Mouse (Mus musculus) large intestine, adult 2 months (tissue): ENCODE measurements around the gene Nt5c2. TPM values are rescaled to one million over a fixed set of nuclear protein-coding genes. Genes with fewer than 3 reads are reported as not detected.

Experiments used
- DNase-seq: peaks from one replicate; pipeline ENCODE4 v3.0.0-alpha.2; 2012; ENCODE audit warnings: low read depth, low spot score
- WGBS: fragments of 180-500 bp; shearing (Covaris S2); methylation state at CpG from one replicate; pipeline ENCODE4 v1.1.7; 2018; 5-methylcytosine and 5-hydroxymethylcytosine counted together
- polyA plus RNA-seq: library from polyadenylated mRNA; depleted of rRNA; stranded (reverse); fragments of >200 nt; gene quantifications from 2 replicates; pipeline ENCODE4 v1.2.3, GENCODE M21; 2012

Gene Nt5c2
- polyA plus RNA-seq, 1 experiment, result 4.4 TPM

DNA sequence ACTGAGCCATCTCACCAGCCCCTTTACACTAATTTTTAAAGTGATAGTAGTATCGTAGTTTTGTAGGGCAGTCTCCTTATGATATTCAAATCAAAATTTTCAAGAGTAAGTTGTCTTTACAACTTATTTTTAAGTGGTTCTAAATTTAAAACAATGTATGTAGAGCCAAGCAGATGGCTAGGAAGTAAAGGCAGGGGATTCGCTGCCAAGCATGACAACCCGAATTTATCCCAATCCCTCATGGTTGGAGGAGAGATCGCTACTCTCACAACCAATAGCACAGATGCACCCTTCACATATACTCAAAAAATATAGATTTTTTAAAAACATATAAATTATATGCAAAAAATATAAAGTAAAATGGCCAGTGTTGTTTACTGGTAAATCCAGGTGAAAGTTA, 59.3 kb downstream of the Nt5c2 start:
- 98% methylated on average over 4 of the region's 4 CpGs for WGBS
- DNase-seq, result no peak

DNA sequence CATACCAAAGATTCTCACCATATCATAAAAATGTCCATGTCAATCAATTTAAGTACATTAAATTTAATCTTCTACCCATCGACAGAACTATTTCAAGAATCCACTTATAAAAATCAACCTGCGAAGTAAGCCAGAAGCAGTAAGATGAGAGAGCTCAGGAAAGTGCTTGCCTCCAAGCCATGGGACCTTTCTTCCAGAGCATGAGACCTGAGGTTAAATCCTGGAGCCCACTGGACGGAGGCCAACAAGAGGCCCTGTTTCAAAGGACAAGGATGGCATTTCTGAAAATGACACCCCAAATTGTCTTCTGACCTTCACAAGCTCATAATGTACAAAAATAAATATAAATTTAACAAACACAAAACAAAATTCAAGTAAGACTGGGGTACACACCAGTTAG, 61.4 kb downstream of the Nt5c2 start:
- WGBS, result 81% methylated on average over 3 of the region's 3 CpGs
- no peak for DNase-seq

DNA sequence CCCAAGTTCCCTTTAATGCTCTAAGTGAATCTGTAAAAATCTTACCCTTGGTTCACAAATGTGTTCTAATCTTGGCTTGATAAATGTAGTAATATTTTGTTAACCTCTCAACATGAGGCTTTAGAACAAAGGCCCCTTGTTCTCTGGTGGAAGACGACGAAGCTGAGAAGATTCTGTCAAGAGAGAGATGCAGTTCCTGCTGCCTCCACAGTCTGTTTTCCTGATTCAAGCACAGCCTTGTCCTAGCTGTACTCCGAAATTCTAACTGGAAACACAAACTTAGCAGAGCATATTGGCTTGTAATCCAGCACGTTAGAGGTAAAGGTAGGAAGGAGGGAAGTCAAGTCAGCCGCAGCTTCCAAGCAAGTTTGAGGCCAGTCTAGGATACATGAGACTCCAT, 62.0 kb downstream of the Nt5c2 start:
- no peak for DNase-seq
- WGBS, result 73% methylated on average over 5 of the region's 5 CpGs

DNA sequence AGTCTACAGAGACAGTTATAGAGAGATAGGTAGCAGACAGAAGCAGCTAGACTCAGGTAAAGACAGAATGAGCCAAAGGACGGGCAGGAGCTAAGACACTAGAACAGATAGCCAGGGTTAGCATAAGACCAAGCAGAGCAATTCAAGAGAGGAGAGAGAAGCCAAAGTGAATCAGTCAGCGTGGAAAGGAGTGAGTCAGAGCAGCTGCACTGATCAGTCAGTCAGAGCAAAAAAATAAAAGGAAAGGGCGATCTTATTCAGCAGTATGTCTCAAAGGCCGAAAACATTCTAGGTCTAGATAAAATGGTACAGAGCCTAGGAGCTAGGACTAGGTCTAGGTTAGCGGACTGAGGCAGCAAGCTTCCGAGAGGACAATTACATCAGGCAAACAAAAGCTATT, 70.6 kb downstream of the Nt5c2 start:
- DNase-seq, result no peak
- 87% methylated on average over 6 of the region's 6 CpGs for WGBS

DNA sequence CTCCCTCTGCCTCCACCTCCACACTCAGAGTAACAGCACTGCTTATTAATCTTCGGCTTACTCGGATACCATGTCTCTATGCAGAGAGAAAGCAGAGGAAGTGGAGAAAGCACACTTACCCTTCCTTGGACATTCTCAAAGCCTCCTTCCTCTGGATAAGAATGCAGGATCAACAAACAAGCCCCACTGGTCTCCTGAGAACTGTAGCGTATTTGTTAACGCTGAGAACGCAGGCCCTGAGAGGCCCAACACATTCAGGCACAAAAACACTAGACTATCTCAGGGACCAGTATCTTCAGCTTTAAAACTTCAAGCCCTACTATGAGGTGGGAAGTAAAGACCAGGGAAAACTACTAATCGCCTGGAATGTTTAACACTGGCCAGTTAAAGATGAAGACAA, 77.8 kb downstream of the Nt5c2 start:
- 58% methylated on average over 6 of the region's 6 CpGs for WGBS
- DNase-seq, result no peak

DNA sequence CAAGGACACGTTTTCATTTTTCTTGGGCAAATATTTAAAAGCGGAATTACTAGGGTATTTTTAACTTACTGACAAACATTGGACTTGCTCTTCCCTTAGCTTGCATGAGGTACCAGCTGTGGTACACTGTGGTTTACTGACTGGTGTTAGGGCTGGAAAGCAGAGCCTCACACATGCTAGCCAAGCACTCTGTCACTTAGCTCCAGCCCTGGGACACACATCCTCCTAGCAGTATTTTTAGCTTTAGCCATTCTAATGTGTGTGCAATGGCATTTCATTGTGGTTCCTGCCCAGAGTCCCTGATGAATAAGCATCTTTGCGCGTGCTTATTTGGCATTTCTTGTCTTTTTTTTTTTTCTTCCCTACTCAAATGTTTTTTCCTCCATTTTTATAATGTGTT, 80.9 kb downstream of the Nt5c2 start:
- 61% methylated on average over 4 of the region's 4 CpGs for WGBS
- DNase-seq, result no peak

DNA sequence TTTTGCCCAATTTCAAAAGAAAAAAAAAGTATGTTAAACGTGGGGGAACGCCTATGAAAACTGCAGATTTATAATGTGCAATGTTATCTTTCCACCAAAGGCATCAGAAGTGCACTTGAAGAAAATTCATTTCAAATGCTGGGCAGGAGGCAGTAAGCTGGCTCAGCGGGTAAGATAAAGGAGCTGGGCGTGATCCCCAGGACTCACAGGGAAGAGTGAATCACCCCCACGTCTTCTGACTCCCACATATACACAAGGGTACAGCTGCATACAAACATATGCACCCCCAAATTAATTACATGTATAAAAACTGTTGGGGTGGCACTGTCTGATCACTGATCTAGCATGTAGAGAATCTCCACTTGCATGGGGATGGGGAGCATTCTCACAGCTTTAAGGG, 82.3 kb downstream of the Nt5c2 start:
- 70% methylated on average over 5 of the region's 5 CpGs for WGBS
- DNase-seq, result no peak

DNA sequence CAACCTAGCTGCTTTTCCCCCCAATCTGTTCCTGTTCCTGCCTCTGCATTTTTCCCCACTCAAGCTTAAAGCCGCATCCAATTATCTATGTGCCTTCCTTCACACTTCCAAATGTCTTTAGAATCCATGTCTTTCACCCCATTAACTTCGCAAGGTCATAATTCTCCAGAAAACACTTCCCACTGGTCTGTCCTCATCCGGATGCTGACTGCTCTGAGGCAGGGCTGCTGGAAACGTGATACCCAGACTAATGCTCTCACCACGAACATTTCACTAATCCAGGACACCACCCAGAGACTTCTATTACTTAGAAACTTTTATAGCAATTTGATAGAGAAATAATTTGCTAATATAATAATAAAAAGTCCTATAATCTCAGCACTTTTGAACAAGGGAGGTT, 84.9 kb downstream of the Nt5c2 start:
- no peak for DNase-seq
- WGBS, result 82% methylated on average over 5 of the region's 5 CpGs

DNA sequence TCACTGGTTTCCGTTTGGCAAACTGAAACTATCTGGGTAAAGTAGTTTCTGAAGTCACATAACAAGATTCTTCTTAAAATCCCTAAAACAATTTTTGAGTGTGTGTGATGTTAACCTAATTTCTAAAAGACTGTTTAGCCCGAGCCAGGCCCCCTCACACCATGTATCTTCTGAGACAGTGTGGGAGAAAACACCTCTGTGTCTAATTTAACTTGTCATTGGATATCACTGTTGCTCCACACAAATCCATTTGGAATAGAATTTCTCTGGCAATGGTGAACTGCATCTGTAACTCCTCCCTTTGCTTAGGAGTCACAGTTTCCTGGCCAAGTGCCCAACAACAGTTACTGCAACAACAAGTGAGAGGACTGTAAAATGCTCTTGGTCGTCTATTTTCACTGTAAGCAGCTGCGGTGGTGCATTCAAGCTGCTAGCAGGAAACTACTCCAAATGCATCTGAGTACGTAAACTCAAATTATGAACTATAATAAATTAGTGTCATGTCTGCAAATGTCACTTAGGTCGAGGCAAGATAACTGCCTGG, 85.8 kb downstream of the Nt5c2 start:
- peak; percentile 57 for DNase-seq
- 19% methylated on average over 6 of the region's 6 CpGs for WGBS

DNA sequence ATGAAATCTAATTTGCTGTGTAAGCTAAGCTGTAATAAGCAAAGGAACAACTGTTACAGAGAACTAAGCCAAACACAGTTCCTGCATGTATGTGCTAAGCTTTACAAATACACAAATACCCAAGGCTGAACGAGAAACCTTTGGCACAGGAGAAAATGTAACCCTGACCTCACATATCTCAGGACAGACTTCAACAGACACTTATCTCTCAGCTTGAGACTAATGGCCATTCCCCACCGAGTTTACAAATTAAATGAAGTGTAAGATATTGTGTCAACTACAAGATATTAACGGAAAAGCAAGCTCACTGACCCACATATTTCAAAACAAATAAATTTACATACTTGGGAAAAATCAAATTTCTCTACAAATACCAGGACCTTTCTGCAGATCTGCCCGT, 86.8 kb downstream of the Nt5c2 start:
- no peak for DNase-seq
- WGBS, result 63% methylated on average over 4 of the region's 4 CpGs

DNA sequence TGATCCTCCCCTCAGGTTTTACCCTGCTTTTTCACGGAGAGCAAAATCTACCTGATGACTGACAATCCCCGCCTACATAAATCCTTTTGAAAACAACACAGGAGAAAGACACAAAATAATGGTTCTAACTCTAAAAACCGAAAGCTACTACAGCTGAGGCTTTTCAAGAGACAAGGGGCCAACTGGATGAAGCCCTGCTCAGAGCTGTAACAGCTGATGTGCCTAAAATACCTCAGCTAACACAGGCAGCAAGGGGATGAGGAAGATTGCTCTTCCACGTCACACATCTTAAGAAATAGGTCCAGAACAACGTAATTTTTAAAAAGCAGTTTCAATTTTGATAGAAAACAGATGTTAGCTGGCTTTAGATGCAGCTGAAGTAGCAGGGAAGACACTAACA, 88.0 kb downstream of the Nt5c2 start:
- whole genome bisulfite sequencing, result 52% methylated on average over 5 of the region's 5 CpGs
- no peak for DNase-seq

DNA sequence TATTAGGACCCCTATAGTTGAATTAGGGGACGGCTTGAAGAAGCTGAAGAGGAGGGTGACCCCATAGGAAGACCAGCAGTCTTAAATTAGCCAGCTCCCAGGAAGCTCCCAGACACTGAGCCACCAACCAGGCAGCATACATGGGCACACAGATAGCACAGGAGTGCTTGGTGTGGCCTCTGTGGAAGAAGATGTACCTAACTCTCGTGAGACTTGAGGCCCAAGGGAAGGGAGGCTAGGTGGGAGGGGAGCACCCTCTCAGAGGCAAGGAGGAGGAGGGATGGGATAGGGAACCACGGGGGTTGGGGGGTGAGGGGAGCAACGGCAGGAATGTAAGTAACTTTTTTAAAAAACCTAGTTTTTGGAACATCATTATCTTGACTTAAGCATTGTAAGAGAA, 88.6 kb downstream of the Nt5c2 start:
- no peak for DNase-seq
- WGBS, result 59% methylated on average over 4 of the region's 4 CpGs

DNA sequence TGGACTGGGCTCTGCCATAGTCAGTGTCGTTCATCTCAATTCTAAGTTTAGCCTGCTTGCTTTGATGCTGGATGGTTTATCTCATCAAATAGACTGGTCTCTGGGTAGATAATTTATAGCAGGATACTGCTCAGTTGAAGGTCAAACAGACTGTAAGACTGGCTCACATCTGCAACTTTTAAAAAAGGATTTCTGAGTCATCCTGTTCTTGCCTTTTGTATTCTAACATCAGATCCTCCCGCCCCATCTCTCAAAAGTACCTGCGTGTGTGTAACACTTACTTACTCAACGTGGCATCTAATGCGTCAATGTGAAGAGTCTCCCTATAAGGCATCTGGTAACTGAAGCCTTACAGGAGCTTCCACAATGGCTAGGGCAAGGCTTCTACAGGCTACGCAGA, 94.4 kb downstream of the Nt5c2 start:
- 84% methylated on average over 6 of the region's 6 CpGs for WGBS
- no peak for DNase-seq

DNA sequence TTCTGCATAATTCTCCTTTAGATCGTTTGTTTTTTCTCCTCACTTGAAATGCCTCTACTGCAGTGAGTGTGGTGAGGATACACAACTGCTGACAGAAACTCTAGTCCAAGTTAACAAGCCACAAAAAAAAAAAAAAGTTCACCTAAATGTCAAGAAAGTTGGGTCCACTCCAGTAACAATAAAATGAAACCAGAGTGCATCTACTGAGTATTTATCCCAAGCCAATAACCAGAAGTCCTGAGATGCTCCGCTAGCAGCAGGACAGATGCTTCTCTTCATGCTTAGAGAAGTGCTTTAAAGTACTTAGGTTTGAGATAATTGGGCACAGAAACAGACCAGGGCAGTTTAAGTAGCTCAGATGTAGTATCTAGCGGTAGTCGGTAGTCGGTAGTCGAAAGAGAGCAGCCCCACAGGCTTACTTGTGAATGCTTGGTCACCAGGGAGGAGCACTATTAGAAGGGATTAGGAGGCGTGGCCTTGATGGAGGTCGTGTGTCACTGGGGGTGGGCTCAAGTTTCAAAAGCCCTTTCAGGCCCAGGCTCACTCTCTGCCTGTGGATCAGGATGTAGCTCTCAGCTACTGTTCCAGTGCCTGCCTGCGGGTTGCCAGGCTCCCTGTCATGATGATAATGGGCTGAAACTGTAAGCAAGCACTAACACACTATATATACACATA, 99.4 kb downstream of the Nt5c2 start:
- DNase-seq, result no peak
- WGBS, result 65% methylated on average over 9 of the region's 9 CpGs

DNA sequence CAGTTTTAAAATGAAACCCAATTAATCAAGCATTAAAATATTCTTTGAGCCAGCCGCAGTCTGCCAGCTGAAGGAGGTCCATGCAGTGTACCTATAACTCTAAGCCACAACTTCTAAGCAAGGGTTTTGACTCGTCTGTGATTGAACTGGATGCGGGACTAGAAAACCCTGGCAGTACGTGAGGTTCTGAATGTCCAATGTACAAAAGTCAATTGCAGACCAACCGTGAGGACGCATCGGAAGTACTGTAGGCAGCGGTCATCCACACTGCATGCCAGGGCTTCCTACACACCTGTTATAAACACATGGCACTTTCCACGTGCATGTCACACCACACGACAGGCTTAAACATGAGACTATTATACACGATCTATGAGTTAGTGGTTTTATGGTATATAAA, 101.3 kb downstream of the Nt5c2 start:
- no peak for DNase-seq
- 94% methylated on average over 11 of the region's 11 CpGs for WGBS

DNA sequence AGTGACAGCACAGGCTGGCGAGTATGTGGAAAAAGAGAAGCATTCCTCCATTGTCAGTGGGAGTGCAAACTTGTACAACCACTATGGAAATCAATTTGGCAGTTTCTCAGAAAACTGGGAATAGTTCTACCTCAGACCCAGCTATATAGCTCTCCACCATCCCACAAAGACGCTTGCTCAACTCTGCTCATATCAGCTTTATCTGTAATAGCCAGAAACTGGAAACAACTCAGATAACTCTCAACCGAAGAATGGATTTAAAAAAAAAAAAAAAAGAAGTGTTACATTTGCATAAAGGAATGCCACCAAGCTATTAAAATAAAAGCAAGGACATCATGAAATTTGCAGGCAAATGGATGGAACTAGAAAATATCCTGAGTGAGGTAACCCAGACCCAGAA, 103.5 kb downstream of the Nt5c2 start:
- DNase-seq, result no peak
- WGBS, result 80% methylated on average over 3 of the region's 3 CpGs

DNA sequence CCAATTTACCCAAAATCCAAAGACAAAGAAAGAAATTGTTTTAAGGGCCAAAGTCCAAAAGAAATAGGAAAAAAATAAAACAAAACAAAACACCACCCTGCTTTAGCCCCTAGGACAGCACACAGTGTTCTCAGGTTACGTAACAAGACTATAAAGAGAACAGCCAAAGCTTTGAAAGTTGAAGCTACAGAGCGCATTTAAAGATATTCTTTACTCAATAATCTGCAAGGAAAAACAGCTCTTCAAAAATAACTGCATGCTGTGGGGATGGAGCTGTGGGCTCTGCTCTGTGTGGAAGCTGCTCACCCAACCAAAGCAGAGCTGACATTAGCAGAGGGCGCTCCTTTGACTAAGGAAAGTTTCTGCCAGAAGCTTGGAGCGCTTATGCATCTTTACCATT, 106.0 kb downstream of the Nt5c2 start:
- WGBS, result 65% methylated on average over 4 of the region's 4 CpGs
- no peak for DNase-seq

DNA sequence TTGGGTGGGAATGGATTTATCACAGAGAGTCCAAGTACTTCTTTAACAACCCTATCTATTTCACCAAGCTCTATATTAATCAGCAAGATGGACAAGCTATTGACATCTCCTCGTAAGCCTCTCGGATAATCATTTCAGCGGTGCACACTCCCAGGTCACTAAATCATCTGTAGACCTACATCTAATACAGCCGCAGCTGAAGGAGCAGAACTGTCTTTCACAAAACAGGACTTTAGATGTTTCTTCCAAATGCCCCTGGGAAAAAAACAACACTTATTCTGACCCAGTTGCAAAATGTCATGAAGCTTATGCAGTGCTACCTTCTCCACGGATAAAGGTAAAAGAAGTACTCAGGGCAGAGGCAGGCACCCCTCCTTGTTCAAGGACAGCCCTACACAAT, 106.7 kb downstream of the Nt5c2 start:
- no peak for DNase-seq
- 92% methylated on average over 5 of the region's 5 CpGs for WGBS

DNA sequence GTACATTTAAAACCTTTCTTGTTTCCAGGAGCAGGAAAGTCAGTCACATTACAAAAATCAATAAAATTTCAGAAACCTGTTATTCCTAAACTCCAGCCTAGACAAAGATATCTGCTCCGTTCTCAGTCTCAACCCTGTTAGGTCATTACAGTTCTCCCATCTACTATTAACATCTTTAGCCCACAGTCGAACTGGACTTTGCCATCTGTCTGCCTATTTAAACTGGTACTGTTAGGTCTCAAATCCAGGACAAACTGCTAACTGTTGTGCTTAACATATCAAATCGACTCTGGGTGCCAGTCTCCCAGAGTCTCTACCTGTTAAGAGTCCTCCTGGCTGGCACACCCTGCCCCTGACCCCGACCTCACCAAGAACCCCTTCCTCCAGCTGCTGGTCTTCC, 109.0 kb downstream of the Nt5c2 start:
- no peak for DNase-seq
- WGBS, result 67% methylated on average over 4 of the region's 4 CpGs

DNA sequence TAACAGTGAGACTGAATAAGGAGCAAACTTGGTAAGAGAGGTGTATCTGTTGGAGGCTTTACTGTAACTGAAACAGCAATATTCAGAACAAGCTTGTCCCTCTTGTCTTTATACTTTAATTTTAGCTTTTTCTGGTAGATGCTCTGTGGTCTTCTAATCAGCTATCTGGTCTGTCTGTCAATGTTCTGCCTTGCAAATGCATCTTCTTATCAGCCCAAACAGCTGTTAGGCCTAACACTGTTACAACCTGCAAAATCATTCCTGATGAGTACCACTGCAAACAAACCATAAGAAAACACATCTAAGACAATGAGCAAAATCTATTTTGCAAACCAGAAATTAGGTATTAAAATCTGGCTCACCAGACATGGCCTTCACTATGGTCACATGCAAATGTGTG, 109.6 kb downstream of the Nt5c2 start:
- DNase-seq, result no peak

DNA sequence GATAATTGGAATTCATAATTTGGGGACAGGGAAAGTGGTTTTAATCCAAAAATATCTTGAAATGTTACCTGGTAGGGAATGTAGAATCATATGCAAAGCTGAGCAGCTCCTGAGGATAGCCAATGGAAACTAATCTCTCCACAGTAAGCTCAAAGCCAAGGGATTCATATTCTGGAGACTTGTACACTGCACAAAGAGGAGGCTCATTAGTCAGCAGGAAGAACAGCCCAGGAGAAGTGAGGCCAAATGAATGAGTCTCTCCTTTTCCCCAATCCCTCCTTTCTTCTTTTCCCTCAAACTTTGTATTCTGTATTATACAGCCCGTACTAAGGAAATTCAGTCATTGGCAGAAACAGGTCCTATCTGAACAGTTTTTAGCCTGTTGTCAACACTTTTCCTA, 110.0 kb downstream of the Nt5c2 start:
- DNase-seq, result no peak
- WGBS, result 95% methylated on average over 1 of the region's 1 CpGs

DNA sequence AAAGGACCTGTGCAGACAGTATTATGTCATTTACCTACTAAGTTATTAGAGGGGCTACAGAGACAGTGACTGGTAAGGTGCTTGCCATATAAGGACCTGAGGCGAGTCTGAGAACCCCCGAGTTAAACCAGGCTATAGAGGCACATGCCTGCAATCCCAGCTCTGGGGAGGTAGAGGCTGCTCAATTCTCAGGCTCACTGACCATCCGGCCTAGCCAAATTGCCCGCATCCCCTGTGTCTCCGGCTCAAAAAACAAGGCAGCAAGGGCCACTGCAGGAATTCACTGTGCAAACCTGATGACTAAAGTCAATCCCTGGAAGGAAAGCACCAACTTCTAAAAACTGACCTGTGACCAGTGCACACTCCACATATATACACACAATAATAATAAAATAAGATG, 111.6 kb downstream of the Nt5c2 start:
- WGBS, result 93% methylated on average over 5 of the region's 5 CpGs
- no peak for DNase-seq
